Mouse (Mus musculus) lung, adult 2 months (tissue): ENCODE results near the gene Ms4a12. TPM values are rescaled to one million over a fixed set of nuclear protein-coding genes. Genes with fewer than 3 reads are reported as not detected.

Experiments used
- DNase-seq: peaks from one replicate; pipeline ENCODE4 v3.0.0; 2022
- H3K4me1 ChIP-seq: fragments of 200-500 bp; 2 replicates; pipeline ENCODE4 v1.6.1; 2011; ENCODE audit warnings: low read length; ENCODE audit not compliant: control insufficient read depth, insufficient read depth
- H3K4me3 ChIP-seq: fragments of 200-500 bp; replicated peaks from 2 replicates; pipeline ENCODE3; 2011; ENCODE audit warnings: low read depth, mild to moderate bottlenecking, control low read depth, low read length; ENCODE audit errors: extremely low read depth
- CTCF ChIP-seq: fragments of 200-500 bp; IDR thresholded peaks from 2 replicates; pipeline ENCODE4 v1.5.1; 2011; ENCODE audit warnings: mild to moderate bottlenecking, low read length, control low read depth; ENCODE audit not compliant: insufficient read depth
- POLR2A ChIP-seq: fragments of 200-500 bp; IDR thresholded peaks from 2 replicates; pipeline ENCODE4 v1.6.1; 2011; ENCODE audit warnings: low read depth, mild to moderate bottlenecking, control low read depth, low read length, borderline replicate concordance; ENCODE audit errors: extremely low read depth
- WGBS: fragments of 180-500 bp; shearing (Covaris S2); methylation state at CpG from one replicate; pipeline ENCODE4 v1.1.7; 2018; 5-methylcytosine and 5-hydroxymethylcytosine counted together
- polyA plus RNA-seq: library from polyadenylated mRNA; depleted of rRNA; stranded (reverse); fragments of >200 nt; gene quantifications from 2 replicates; pipeline ENCODE4 v1.2.3, GENCODE M21; 2012; rRNA removed

Ms4a12 gene
- polyA plus RNA-seq, 1 experiment: not detected

DNA sequence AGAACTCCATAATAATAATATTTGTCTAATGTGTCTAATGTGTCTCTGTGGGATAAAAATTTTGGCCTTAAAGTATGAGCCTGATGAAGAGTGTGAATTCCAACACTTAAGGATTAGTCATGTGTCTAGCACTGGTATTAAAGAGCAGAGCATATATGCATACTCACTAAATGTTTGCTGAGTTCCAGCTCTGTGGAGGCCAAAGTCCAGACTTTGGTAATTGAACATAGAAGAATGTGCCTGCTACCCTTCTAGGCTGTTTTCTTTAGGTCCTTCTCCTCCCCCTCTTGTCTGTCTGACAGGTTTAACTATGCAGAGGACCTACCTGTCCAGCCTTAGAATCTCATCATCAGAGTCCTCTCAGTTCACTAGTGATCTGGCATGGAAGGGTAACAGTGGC, 3.6 kb upstream of the Ms4a12 start:
- TF ChIP-seq CTCF (no peak), POLR2A (no peak)
- Histone ChIP-seq H3K4me3 (no peak overlapping the region), H3K4me1 (no peaks in the 10 kb centered on the region)
- no peak for DNase-seq

DNA sequence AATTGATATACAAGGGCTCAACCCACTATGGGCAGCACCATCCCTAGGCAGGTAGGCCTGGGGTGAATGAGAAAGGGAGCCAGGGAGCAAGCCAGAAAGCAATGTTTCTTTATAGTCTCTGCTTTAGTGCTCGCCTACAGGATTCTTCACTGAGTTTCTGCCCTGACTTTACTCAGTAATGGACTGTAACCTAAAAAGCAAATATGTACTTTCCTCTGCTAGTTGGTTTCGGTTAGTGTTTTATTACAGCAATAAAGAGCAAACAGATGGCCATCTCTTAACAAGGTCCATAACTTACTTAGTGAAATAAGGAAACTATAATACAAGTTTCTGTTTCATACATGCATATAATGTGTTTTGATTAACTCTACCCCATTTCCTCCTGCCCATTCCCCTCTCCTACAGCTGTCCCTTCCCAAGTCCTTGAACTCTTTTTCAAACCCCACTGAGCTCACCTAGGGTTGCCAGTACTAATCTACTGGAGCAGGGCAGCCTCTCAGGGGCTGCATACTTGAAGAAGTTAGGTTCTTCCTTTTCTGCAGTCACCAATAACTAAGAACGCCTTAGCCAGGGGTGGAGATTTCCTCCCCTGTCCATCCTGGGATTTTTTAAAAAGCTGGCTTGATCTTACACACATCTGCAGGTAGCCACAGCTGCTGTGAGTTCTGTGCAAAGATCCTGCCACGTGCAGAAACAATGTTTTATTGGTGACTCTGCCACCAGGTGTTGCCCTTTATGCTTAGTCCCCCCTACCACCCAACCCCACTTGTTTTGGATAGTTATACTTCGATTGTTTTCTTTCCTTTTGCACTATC, 2.9 kb upstream of the Ms4a12 start:
- WGBS: 53% methylated on average over 5 of the region's 5 CpGs
- H3K4me3 ChIP-seq: no peak overlapping the region
- H3K4me1 ChIP-seq: no peaks in the 10 kb centered on the region
- no peak for DNase-seq
- no peak for TF ChIP-seq POLR2A
- TF ChIP-seq CTCF: no peak

DNA sequence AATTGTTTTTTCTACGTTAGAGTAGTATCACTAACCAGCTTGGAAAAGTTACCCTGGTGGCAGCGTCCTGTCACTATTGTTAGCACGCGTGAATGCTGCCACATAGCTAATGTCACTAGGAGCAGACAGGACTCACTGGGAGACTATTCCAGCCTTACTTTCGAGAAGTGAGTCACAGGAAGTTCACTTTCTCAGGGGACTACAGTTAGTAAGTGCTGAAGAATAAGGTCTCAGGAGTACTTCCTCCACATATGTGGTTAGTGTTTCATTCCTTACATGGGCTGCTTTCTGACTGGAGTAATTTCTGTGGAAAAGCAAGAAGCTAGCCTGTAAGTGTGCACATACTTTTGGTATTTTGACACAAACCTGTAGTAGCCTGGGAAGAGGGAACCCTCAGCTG, 2.0 kb upstream of the Ms4a12 start:
- no peak for TF ChIP-seq CTCF
- no peak for TF ChIP-seq POLR2A
- DNase-seq: no peak
- WGBS: 66% methylated on average over 5 of the region's 5 CpGs
- Histone ChIP-seq H3K4me3 (no peak overlapping the region), H3K4me1 (no peaks in the 10 kb centered on the region)

DNA sequence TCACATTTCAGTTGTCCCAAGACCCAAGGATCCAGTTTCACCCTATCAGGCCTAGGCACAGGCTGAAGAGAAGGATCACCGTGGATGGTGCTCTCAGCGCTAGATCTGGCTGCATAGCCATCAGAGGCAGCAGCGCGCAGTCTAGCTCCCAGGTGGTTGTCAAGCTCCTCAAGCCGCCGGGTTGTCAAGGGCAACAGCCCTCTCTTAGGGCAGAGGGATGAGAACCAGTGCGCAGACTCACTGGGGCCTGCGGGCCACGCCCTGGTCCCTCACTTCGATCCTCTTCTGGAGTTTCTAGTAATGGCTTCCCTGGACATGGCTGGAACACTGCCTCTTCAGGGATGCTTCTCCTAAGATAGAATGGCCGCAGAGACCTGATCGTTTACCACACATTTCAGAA, 35.7 kb downstream of the Ms4a12 start, which contains the start of gene Ms4a13:
Ms4a13 (minus strand) TSS at position 192 of the 400 bp plus-strand sequence.
- DNase-seq: no peak
- no peak for TF ChIP-seq CTCF
- no peak for TF ChIP-seq POLR2A
- Histone ChIP-seq H3K4me3 (no peak within 1 kb of the TSS), H3K4me1 (no peaks in the 10 kb centered on the region)
- WGBS: 51% methylated on average over 12 of the region's 12 CpGs

DNA sequence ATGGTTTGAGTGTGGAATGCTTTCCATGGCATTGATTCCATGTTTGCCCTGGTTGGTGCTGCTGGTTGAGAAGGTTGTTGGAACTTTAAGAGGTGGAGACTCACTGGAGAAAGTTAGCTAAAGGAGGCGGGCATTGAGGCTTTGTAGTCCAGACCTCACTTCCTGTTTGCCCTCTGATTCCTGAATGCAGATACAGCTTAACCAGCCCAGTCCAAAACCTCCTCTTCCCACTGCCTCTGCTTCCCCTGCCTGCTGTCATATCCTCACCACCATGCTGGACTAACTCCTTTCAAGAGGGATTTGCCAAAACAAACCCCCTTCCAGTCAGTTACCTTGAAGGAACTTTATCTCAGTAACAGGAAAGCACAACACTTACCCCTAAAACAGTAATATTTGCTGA, 39.7 kb downstream of the Ms4a12 start:
- no peak for TF ChIP-seq CTCF
- no peaks in the 10 kb centered on the region for H3K4me1 ChIP-seq
- WGBS: 36% methylated on average over 1 of the region's 1 CpGs
- no peak overlapping the region for H3K4me3 ChIP-seq
- DNase-seq: no peak

DNA sequence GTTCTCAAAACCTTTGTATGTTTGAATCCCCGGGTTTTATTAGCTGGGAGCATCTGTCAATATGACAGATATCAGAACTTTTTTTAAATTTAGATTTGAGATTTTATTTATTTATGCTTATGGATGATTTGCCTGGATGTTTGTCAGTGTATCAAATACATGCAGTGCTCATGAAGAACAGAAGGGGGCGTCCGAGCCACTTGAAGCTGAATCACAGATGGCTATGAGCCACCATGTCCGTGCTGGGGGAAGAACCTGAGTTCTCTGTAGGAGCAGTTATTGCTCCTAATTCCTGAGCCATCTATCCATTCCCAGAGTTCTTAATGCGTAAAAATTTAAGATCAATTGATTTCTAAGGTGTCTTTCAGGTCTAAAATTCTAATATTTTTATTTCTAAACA, 48.1 kb downstream of the Ms4a12 start:
- 19% methylated on average over 5 of the region's 5 CpGs for WGBS
- no peaks in the 10 kb centered on the region for H3K4me1 ChIP-seq
- DNase-seq: no peak
- TF ChIP-seq CTCF (0 out of 2 replicates have a peak, but pooled peaks have one; percentile 17), POLR2A (no peak)
- H3K4me3 ChIP-seq: no peak overlapping the region

DNA sequence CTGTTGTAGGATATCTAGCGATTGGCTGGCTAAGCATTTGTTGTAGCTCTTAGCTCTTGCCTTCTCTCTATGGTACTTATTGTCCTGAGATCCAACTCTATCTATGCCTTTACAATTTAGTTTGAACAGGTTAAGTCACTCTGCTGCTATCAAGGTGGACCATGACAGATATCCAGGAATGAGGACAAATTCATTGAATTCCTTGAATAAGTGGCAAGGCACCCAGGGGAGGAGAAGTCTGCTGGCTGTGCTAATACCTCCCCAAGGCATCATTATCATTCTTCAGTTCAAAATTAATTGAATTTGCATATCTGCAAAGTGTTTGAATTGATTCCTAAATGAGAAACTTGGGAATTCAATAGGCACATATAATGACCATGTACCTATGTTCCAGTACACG, 54.8 kb downstream of the Ms4a12 start:
- Histone ChIP-seq H3K4me3 (no peak overlapping the region), H3K4me1 (no peaks in the 10 kb centered on the region)
- no peak for DNase-seq
- WGBS: 63% methylated on average over 2 of the region's 2 CpGs
- no peak for TF ChIP-seq POLR2A
- no peak for TF ChIP-seq CTCF

DNA sequence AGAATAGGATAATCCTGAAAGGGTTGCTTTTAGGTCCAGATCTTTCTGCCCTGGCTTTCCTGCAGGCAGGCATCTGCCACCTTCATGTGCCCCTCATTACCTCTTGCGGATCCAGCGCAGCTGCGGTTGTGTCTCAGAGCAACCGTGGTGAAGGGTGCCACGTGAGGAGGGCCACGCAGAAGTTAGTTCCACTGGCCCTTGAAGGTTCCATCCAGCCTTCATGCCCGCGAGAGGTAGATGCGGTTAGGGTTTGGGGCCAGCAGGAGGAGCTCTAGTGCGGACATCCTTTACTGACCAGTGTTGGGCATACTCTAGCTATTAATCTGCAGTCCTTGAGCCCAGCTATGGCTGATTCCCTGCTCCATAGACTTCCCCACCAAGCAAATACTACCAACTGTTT, 67.1 kb downstream of the Ms4a12 start, which contains the start of gene 1700025F22Rik:
1700025F22Rik (minus strand) TSS at position 149 of the 400 bp plus-strand sequence.
- no peak for TF ChIP-seq POLR2A
- peak; percentile 47 for TF ChIP-seq CTCF
- Histone ChIP-seq H3K4me3 (no peak within 1 kb of the TSS), H3K4me1 (no peaks in the 10 kb centered on the region)
- peak; percentile 17 for DNase-seq
- WGBS: 42% methylated on average over 10 of the region's 10 CpGs

Other genes starting within 250 kb of the Ms4a12 start
- gene Ms4a15, start 239.2 kb downstream of the Ms4a12 start, polyA plus RNA-seq: 1.8 and 2.3 TPM in 2 replicates
- not detected in 2 replicates for gene Ms4a18, start 214.4 kb downstream of the Ms4a12 start, polyA plus RNA-seq
- gene Ms4a8a, start 151.3 kb downstream of the Ms4a12 start, polyA plus RNA-seq: 15.4 and 18.5 TPM in 2 replicates
- gene 1700017D01Rik, start 101.6 kb downstream of the Ms4a12 start, polyA plus RNA-seq: not detected in 2 replicates
- not detected in 2 replicates for gene 1700025F22Rik, start 67.1 kb downstream of the Ms4a12 start, polyA plus RNA-seq
- gene Ms4a13, start 35.7 kb downstream of the Ms4a12 start, polyA plus RNA-seq: not detected in 2 replicates
- gene Ms4a1, start 33.8 kb upstream of the Ms4a12 start, polyA plus RNA-seq: 1.7 and 2.7 TPM in 2 replicates
- gene Ms4a5, start 51.4 kb upstream of the Ms4a12 start, polyA plus RNA-seq: not detected in 2 replicates
- 0.16 and 0.19 TPM in 2 replicates for gene Ms4a14, start 82.0 kb upstream of the Ms4a12 start, polyA plus RNA-seq
- 1.4 and 1.5 TPM in 2 replicates for gene Ms4a7, start 103.7 kb upstream of the Ms4a12 start, polyA plus RNA-seq
- gene Ms4a4a, start 143.1 kb upstream of the Ms4a12 start, polyA plus RNA-seq: 0.44 and 0.99 TPM in 2 replicates
- gene Ms4a4c, start 172.3 kb upstream of the Ms4a12 start, polyA plus RNA-seq: 0.62 and 2.9 TPM in 2 replicates
- gene Ms4a4b, start 211.1 kb upstream of the Ms4a12 start, polyA plus RNA-seq: 4.3 and 8.7 TPM in 2 replicates
- 3.6 and 7.1 TPM in 2 replicates for gene Ms4a6c, start 236.9 kb upstream of the Ms4a12 start, polyA plus RNA-seq